Mouse (Mus musculus): Measurements from ENCODE around the gene Asb10. TPM values are rescaled to one million over a fixed set of nuclear protein-coding genes. Genes with fewer than 3 reads are reported as not detected.

The Asb10 gene
- polyA plus RNA-seq, 1 experiment from 2014 or later: 0.40 TPM

DNA sequence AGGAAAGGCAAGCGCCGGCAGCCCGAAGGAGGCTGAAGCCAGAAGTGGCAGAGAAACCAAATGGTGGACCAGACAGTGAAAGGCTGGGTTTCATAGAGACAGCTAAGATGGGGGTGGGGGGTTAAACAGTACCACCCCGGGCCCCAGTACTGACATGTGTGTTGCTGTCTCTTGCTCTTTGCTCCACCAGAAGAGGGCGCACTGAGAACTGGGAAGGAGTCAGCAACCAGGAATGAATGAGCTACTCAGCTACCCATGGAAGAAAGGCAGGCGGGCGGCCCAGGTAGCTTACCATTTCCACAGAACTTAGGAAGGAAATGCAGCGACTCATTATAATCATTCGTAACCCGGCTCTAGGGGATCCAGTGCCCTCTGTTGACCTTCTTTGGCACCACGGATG, 30.1 kb downstream of the Asb10 start:
- no peak for ATAC-seq (ENCODE audit: insufficient number of reproducible peaks, low FRiP score, low TSS enrichment, low read depth)
- WGBS: 51% methylated on average over 11 of the region's 11 CpGs
- H3K9me3 ChIP-seq (ENCODE audit: control insufficient read depth, low read length): no peaks in the 10 kb centered on the region
- no peak overlapping the region for H3K27ac ChIP-seq (replicated peaks; ENCODE audit: low read depth, low read length)
- H3K36me3 ChIP-seq (ENCODE audit: control insufficient read depth, insufficient read depth, low read length): no peaks in the 10 kb centered on the region
- no peak overlapping the region for H3K4me3 ChIP-seq (ENCODE audit: low read depth, low read length)
- H3K4me2 ChIP-seq (ENCODE audit: low read depth, severe bottlenecking): no peak overlapping the region
- no peak overlapping the region for H3K9ac ChIP-seq (ENCODE audit: low read length)
- H3K27me3 ChIP-seq (ENCODE audit: control insufficient read depth, insufficient read depth, low read length): 0 out of 2 replicates have a peak, but pooled peaks cover 3% of the 10 kb centered on the region
- H3K4me1 ChIP-seq (ENCODE audit: control insufficient read depth, insufficient read depth, low read length): no peaks in the 10 kb centered on the region
- DNase-seq (ENCODE audit: low spot score): peak; percentile 41

DNA sequence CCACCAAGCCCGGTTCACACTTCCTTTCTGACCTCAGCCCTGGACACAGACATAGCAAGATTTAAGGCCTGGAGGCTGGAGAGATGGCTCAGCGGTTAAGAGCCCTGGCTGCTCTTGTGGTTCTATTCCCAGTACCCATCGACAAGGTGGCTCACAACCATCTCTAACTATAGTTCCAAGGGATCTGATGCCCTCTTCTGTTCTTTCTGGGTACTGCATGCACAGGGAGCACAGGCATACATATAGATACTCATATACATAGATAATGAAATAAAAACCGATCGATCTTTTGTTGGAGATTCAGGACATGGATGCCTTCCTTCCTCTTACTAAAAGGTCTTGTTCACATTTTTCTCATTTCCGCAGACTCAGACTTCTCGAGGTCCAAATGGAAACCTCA, 32.4 kb downstream of the Asb10 start:
- H3K4me1 ChIP-seq (ENCODE audit: control insufficient read depth, insufficient read depth, low read length): peaks cover 5% of the 10 kb centered on the region; the same call in 1 of the 2 replicates
- H3K27ac ChIP-seq (replicated peaks; ENCODE audit: low read depth, low read length): no peak overlapping the region
- H3K9ac ChIP-seq (ENCODE audit: low read length): no peak overlapping the region
- peaks cover 10% of the 10 kb centered on the region; the same call in 1 of the 2 replicates for H3K27me3 ChIP-seq (ENCODE audit: control insufficient read depth, insufficient read depth, low read length)
- 92% methylated on average over 7 of the region's 7 CpGs for WGBS
- no peaks in the 10 kb centered on the region for H3K9me3 ChIP-seq (ENCODE audit: control insufficient read depth, low read length)
- H3K4me3 ChIP-seq (ENCODE audit: low read depth, low read length): no peak overlapping the region
- ATAC-seq (ENCODE audit: insufficient number of reproducible peaks, low FRiP score, low TSS enrichment, low read depth) (no peak), DNase-seq (ENCODE audit: low spot score) (no peak)
- H3K36me3 ChIP-seq (ENCODE audit: control insufficient read depth, insufficient read depth, low read length): no peaks in the 10 kb centered on the region
- no peak overlapping the region for H3K4me2 ChIP-seq (ENCODE audit: low read depth, severe bottlenecking)

DNA sequence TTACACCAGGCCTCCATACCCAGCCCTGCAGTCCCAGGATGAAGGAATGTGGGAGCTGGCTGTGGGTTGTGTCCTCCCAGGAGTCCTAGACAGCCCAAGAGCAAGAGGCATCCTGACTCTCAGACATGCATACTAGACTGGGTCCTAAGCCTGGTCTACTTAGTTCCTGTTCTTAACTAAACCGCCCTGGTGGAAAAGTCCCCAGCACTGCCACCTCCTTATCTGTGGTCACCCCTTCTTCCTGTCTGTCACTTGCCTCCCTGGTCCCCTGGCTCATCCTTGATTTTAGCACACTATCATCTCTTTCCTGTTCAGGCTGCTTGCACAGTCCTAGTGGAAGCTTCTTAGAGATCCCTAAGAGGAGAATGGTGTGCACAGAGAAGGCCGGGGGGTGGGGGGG, 35.3 kb downstream of the Asb10 start:
- Histone ChIP-seq H3K9me3 (ENCODE audit: control insufficient read depth, low read length) (no peaks in the 10 kb centered on the region), H3K9ac (ENCODE audit: low read length) (no peak overlapping the region), H3K4me1 (ENCODE audit: control insufficient read depth, insufficient read depth, low read length) (peaks cover 5% of the 10 kb centered on the region; the same call in 1 of the 2 replicates), H3K36me3 (ENCODE audit: control insufficient read depth, insufficient read depth, low read length) (peaks cover 10% of the 10 kb centered on the region; the same call in 1 of the 2 replicates), H3K27ac (replicated peaks; ENCODE audit: low read depth, low read length) (no peak overlapping the region), H3K4me3 (ENCODE audit: low read depth, low read length) (no peak overlapping the region), H3K4me2 (ENCODE audit: low read depth, severe bottlenecking) (no peak overlapping the region), H3K27me3 (ENCODE audit: control insufficient read depth, insufficient read depth, low read length) (peaks cover 10% of the 10 kb centered on the region; the same call in 1 of the 2 replicates)
- DNase-seq (ENCODE audit: low spot score) (no peak), ATAC-seq (ENCODE audit: insufficient number of reproducible peaks, low FRiP score, low TSS enrichment, low read depth) (no peak)
- WGBS: 61% methylated on average over 2 of the region's 2 CpGs

DNA sequence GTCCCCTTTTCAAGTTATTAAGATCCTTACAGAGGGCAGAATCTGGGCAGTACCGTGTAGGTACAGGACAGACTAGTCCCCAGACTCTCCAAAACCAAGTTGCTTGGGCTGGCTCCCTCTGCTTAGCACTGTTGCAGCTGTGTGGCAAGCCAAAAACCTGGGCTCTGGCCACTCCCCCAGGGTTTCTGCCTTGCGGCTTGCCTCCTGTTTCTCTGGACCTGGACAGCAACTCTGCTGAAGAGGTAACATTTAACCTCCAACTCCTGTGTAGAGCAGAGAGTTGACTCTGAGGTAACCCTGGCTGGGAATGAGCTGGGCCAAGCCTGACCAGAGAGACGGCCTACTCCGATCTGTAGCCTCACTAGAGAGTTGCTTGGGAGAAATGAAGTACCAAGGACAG, 38.0 kb downstream of the Asb10 start:
- 61% methylated on average over 4 of the region's 4 CpGs for WGBS
- no peak overlapping the region for H3K4me2 ChIP-seq (ENCODE audit: low read depth, severe bottlenecking)
- no peak for DNase-seq (ENCODE audit: low spot score)

DNA sequence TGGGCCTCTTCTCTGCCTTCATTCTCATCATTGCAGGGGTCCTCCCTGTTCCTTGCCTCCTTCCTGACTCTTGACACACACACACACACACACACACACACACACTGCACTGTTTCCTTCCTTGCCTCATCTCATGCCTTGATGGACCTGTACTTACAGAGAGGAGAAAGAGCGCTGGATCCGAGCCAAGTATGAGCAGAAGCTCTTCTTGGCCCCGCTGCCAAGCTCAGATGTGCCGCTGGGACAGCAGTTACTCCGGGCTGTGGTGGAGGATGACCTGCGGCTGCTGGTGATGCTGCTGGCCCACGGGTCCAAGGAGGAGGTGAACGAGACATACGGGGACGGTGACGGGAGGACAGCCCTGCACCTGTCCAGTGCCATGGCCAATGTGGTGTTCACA, 39.9 kb downstream of the Asb10 start:
- H3K9ac ChIP-seq (ENCODE audit: low read length): no peak overlapping the region
- DNase-seq (ENCODE audit: low spot score) (no peak), ATAC-seq (ENCODE audit: insufficient number of reproducible peaks, low FRiP score, low TSS enrichment, low read depth) (no peak)
- H3K4me2 ChIP-seq (ENCODE audit: low read depth, severe bottlenecking): no peak overlapping the region
- peaks cover 5% of the 10 kb centered on the region; the same call in 1 of the 2 replicates for H3K4me1 ChIP-seq (ENCODE audit: control insufficient read depth, insufficient read depth, low read length)
- H3K9me3 ChIP-seq (ENCODE audit: control insufficient read depth, low read length): no peaks in the 10 kb centered on the region
- H3K27me3 ChIP-seq (ENCODE audit: control insufficient read depth, insufficient read depth, low read length): peaks cover 7% of the 10 kb centered on the region; the same call in 1 of the 2 replicates
- H3K4me3 ChIP-seq (ENCODE audit: low read depth, low read length): no peak overlapping the region
- WGBS: 94% methylated on average over 11 of the region's 11 CpGs
- no peak overlapping the region for H3K27ac ChIP-seq (replicated peaks; ENCODE audit: low read depth, low read length)
- peaks cover 17% of the 10 kb centered on the region; the same call in 1 of the 2 replicates for H3K36me3 ChIP-seq (ENCODE audit: control insufficient read depth, insufficient read depth, low read length)

More for the DNA sequence above, 38.0 kb downstream of the Asb10 start:
- H3K4me1 ChIP-seq (ENCODE audit: control insufficient read depth, insufficient read depth, low read length): peaks cover 5% of the 10 kb centered on the region; the same call in 1 of the 2 replicates
- H3K36me3 ChIP-seq (ENCODE audit: control insufficient read depth, insufficient read depth, low read length): peaks cover 17% of the 10 kb centered on the region; the same call in 1 of the 2 replicates
- peaks cover 10% of the 10 kb centered on the region; the same call in 1 of the 2 replicates for H3K27me3 ChIP-seq (ENCODE audit: control insufficient read depth, insufficient read depth, low read length)
- H3K4me3 ChIP-seq (ENCODE audit: low read depth, low read length): no peak overlapping the region
- no peak overlapping the region for H3K9ac ChIP-seq (ENCODE audit: low read length)
- no peak for ATAC-seq (ENCODE audit: insufficient number of reproducible peaks, low FRiP score, low TSS enrichment, low read depth)
- H3K9me3 ChIP-seq (ENCODE audit: control insufficient read depth, low read length): no peaks in the 10 kb centered on the region
- H3K27ac ChIP-seq (replicated peaks; ENCODE audit: low read depth, low read length): no peak overlapping the region

DNA sequence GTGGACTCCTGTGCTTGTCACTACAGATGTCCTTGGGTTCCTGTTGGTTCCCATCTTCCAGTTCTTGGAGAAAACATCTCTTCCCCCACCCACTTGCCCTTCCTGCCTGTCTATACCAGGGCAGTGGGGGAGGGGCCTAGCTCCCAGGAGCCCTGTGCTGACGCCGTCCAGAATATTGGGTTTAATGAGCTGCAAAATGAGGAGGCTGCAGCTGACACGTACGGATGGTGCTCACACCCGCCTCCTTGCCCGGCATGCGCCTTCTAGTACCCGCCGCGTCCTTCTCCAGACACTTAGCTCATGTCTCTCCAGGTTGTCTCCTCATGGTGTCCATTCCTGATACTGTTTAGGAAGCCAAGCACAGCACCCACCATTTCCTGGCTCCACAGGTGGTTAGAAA, 41.7 kb downstream of the Asb10 start:
- Histone ChIP-seq H3K9ac (ENCODE audit: low read length) (no peak overlapping the region), H3K36me3 (ENCODE audit: control insufficient read depth, insufficient read depth, low read length) (peaks cover 22% of the 10 kb centered on the region), H3K4me2 (ENCODE audit: low read depth, severe bottlenecking) (no peak overlapping the region), H3K4me1 (ENCODE audit: control insufficient read depth, insufficient read depth, low read length) (no peaks in the 10 kb centered on the region), H3K9me3 (ENCODE audit: control insufficient read depth, low read length) (no peaks in the 10 kb centered on the region), H3K27me3 (ENCODE audit: control insufficient read depth, insufficient read depth, low read length) (no peaks in the 10 kb centered on the region), H3K27ac (replicated peaks; ENCODE audit: low read depth, low read length) (no peak overlapping the region), H3K4me3 (ENCODE audit: low read depth, low read length) (no peak overlapping the region)
- DNase-seq (ENCODE audit: low spot score): no peak
- ATAC-seq (ENCODE audit: insufficient number of reproducible peaks, low FRiP score, low TSS enrichment, low read depth): no peak
- WGBS: 82% methylated on average over 10 of the region's 10 CpGs

DNA sequence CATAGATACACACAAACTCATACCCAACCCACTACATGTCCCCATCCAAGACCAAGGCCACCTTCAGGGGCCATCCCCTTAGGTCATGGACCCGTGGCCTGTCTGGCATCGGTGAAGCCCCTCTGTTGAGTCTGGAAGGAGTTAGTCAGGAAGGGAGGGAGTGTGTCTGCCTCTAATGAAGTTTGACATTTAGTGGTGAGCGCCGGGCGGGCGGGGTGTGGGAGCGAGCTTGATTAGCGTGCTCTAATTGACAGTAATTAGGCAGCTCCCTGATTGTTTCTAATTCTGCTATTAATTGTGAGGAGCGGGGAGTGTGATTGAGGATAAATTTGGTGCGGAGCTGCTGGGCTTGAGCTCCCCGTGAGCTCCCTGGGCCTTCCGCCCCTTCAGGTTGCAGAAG, 43.3 kb downstream of the Asb10 start:
- ATAC-seq (ENCODE audit: insufficient number of reproducible peaks, low FRiP score, low TSS enrichment, low read depth): no peak
- Histone ChIP-seq H3K9ac (ENCODE audit: low read length) (no peak overlapping the region), H3K9me3 (ENCODE audit: control insufficient read depth, low read length) (no peaks in the 10 kb centered on the region), H3K27ac (replicated peaks; ENCODE audit: low read depth, low read length) (no peak overlapping the region), H3K4me2 (ENCODE audit: low read depth, severe bottlenecking) (no peak overlapping the region), H3K36me3 (ENCODE audit: control insufficient read depth, insufficient read depth, low read length) (peaks cover 30% of the 10 kb centered on the region), H3K27me3 (ENCODE audit: control insufficient read depth, insufficient read depth, low read length) (no peaks in the 10 kb centered on the region), H3K4me3 (ENCODE audit: low read depth, low read length) (no peak overlapping the region), H3K4me1 (ENCODE audit: control insufficient read depth, insufficient read depth, low read length) (no peaks in the 10 kb centered on the region)
- no peak for DNase-seq (ENCODE audit: low spot score)
- WGBS: 67% methylated on average over 12 of the region's 12 CpGs

DNA sequence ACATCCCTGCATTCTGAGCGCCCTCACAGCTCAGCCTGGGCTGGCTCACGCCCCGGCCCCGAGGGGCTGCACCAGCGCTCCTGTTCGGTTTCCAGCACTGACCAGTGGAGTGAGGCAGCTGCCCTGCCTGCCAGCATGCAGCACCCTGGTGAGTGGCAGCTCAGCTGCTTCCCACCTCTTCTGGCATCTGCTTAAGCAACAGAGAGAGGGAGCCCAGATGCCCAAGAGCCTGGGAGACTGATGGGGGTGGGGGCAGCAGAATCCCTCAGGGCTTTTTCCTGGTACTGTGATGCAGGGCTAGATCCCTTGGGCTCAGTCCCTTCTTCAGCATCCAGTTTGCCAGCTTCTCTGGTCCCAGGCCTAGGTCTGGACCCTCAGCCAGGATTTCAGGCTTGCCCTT, 44.0 kb downstream of the Asb10 start:
- Histone ChIP-seq H3K27ac (replicated peaks; ENCODE audit: low read depth, low read length) (no peak overlapping the region), H3K27me3 (ENCODE audit: control insufficient read depth, insufficient read depth, low read length) (no peaks in the 10 kb centered on the region), H3K4me3 (ENCODE audit: low read depth, low read length) (no peak overlapping the region), H3K4me2 (ENCODE audit: low read depth, severe bottlenecking) (no peak overlapping the region), H3K9me3 (ENCODE audit: control insufficient read depth, low read length) (no peaks in the 10 kb centered on the region), H3K4me1 (ENCODE audit: control insufficient read depth, insufficient read depth, low read length) (no peaks in the 10 kb centered on the region), H3K9ac (ENCODE audit: low read length) (no peak overlapping the region), H3K36me3 (ENCODE audit: control insufficient read depth, insufficient read depth, low read length) (peaks cover 31% of the 10 kb centered on the region)
- DNase-seq (ENCODE audit: low spot score): no peak
- no peak for ATAC-seq (ENCODE audit: insufficient number of reproducible peaks, low FRiP score, low TSS enrichment, low read depth)
- whole genome bisulfite sequencing: 71% methylated on average over 6 of the region's 6 CpGs

DNA sequence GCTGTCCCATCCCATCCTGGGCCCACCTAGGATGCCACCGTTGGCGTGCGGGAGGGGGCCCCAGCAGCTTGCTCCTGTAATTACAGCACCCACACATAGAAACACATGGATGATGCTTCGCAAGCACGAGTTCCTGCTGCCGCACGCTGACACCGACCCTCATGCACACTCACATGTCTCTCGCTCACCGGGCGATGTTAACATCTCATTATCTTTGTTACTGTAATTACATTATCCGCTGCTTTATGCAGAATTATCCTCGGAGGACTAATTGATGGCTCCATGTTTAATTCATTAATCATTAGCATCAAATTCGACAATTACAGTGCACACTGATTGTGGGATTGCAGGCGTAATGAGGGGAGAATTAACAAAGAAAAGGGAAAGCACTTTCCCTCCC, 45.8 kb downstream of the Asb10 start:
- Histone ChIP-seq H3K36me3 (ENCODE audit: control insufficient read depth, insufficient read depth, low read length) (peaks cover 22% of the 10 kb centered on the region), H3K27ac (replicated peaks; ENCODE audit: low read depth, low read length) (no peak overlapping the region), H3K4me1 (ENCODE audit: control insufficient read depth, insufficient read depth, low read length) (no peaks in the 10 kb centered on the region), H3K27me3 (ENCODE audit: control insufficient read depth, insufficient read depth, low read length) (no peaks in the 10 kb centered on the region), H3K9ac (ENCODE audit: low read length) (no peak overlapping the region), H3K4me3 (ENCODE audit: low read depth, low read length) (no peak overlapping the region), H3K4me2 (ENCODE audit: low read depth, severe bottlenecking) (no peak overlapping the region), H3K9me3 (ENCODE audit: control insufficient read depth, low read length) (no peaks in the 10 kb centered on the region)
- no peak for DNase-seq (ENCODE audit: low spot score)
- 90% methylated on average over 15 of the region's 15 CpGs for WGBS
- no peak for ATAC-seq (ENCODE audit: insufficient number of reproducible peaks, low FRiP score, low TSS enrichment, low read depth)
